Mouse (Mus musculus) stomach, postnatal 0 days (tissue): ENCODE data around the gene Ap1m1. TPM values are rescaled to one million over a fixed set of nuclear protein-coding genes. Genes with fewer than 3 reads are reported as not detected.

Source experiments
- ATAC-seq: fragments of 200-750 bp; cut with Nextera tagmentation; 2 replicates; pipeline ENCODE4 v1.8.0; 2017; ENCODE audit not compliant: low FRiP score, low TSS enrichment
- DNase-seq: peaks from one replicate; pipeline ENCODE4 v3.0.0-alpha.2; 2016; ENCODE audit warnings: low spot score
- H3K27ac ChIP-seq: fragments of 300-500 bp; sonication (generic); replicated peaks from 2 replicates; pipeline ENCODE4 v1.5.1; 2014; ENCODE audit warnings: mild to moderate bottlenecking, control low read depth
- H3K27me3 ChIP-seq: fragments of 300-500 bp; sonication (generic); 2 replicates; pipeline ENCODE4 v1.6.1; 2014; ENCODE audit warnings: low read length; ENCODE audit not compliant: control insufficient read depth, insufficient read depth
- H3K36me3 ChIP-seq: fragments of 300-500 bp; sonication (generic); 2 replicates; pipeline ENCODE4 v1.6.1; 2014; ENCODE audit warnings: low read length, mixed read lengths; ENCODE audit not compliant: control insufficient read depth, insufficient read depth
- H3K4me1 ChIP-seq: fragments of 300-500 bp; sonication (generic); replicated peaks from 2 replicates; pipeline ENCODE4 v1.6.1; 2014; ENCODE audit warnings: antibody characterized with exemption; ENCODE audit not compliant: control insufficient read depth, insufficient read depth
- H3K4me2 ChIP-seq: fragments of 300-500 bp; sonication (generic); replicated peaks from 2 replicates; pipeline ENCODE4 v1.6.1; 2014; ENCODE audit warnings: low read depth, mild to moderate bottlenecking, control low read depth, moderate library complexity
- H3K4me3 ChIP-seq: fragments of 300-500 bp; sonication (generic); 2 replicates; pipeline ENCODE4 v1.5.1; 2014; ENCODE audit warnings: low read depth, low read length, control low read depth
- H3K9ac ChIP-seq: fragments of 300-500 bp; sonication (generic); 2 replicates; pipeline ENCODE4 v1.6.1; 2014; ENCODE audit warnings: mild to moderate bottlenecking, low read length, control low read depth, mixed read lengths
- H3K9me3 ChIP-seq: fragments of 300-500 bp; sonication (generic); 2 replicates; pipeline ENCODE4 v1.6.1; 2016; ENCODE audit warnings: low read length; ENCODE audit not compliant: control insufficient read depth
- CTCF ChIP-seq: IDR thresholded peaks from 2 replicates; pipeline ENCODE4 v1.5.1; 2016; ENCODE audit warnings: antibody characterized with exemption, low read depth, mild to moderate bottlenecking, moderate library complexity
- EP300 ChIP-seq: optimal IDR thresholded peaks from 2 replicates; pipeline ENCODE3; 2016; ENCODE audit warnings: antibody characterized with exemption
- WGBS: fragments of 180-500 bp; shearing (Covaris S2); extraction: QIAGEN DNeasy Blood & Tissue Kit; methylation state at CpG from one replicate; pipeline ENCODE4 v1.1.7; 2014; 5-methylcytosine and 5-hydroxymethylcytosine counted together
- polyA plus RNA-seq: library from polyadenylated mRNA; unstranded; fragments of >200 nt; fragmentation: Nextera tagmentation; extraction: Ambion mirVana; gene quantifications from 2 replicates; pipeline ENCODE4 v1.2.1, GENCODE M21; 2015

The Ap1m1 gene
- polyA plus RNA-seq, 1 experiment from 2014 or later, result 38.2 TPM

DNA sequence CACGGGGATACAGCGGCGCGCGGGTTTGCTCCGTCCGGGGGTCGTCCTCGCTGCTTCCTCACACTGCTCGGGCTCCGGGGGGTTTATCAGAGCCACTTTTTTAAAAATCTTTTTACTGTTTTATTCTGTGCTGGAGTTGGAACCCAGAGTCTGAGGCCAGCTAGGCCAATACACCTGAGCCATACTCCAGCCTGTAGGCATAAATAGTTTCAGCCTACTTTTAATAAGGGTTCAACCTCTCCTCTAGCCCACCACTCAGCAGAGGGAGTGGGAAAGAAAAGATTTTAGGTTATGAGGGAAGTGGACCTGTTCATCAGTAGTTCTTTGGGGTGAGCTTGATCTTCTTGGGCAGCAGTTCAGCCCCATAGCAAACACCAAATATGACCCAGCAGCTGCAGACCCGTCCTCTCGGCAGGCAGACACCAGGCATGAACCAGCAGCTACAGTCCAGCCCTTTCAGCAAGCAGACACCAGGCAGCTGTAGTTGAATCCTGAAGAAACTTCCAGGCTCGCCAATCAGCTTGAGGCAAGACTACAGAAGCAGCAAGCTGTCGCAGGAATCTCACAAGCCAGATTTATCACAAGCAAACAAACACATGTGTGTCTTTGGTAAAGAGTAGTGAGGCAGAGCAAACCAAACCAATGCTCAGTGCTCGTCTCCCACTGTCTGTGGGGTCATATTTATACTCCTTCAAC, 65.5 kb downstream of the Ap1m1 start, which contains the start of gene Gm10282:
TSS of gene Gm10282 (minus strand) at position 51 of the 696 bp plus-strand sequence.
- H3K36me3 ChIP-seq, result no peaks in the 10 kb centered on the region
- 69% methylated on average over 10 of the region's 16 CpGs for WGBS
- H3K9ac ChIP-seq, result no peak within 1 kb of the TSS

DNA sequence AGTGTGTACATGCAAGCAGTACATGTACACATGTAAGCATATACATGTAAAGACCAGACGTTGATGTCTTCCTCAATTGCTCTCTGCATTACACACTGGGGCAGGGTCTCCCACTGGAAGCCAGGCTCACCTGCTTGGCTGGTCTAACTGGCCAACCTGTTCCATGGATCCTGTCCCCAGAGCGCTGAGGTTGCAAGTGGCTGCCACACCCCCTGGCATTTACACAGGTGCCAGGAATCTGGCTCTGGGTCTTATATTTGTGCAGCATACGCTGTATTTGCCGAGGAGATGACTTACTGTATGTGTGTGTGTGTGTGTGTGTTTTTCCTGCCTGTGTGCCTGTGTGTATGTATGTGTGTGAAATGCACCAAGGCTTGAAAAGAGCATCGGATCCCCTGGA, 67.1 kb downstream of the Ap1m1 start:
- no peaks in the 10 kb centered on the region; the same call in 1 of the 2 replicates for H3K4me1 ChIP-seq
- H3K4me3 ChIP-seq, result no peak overlapping the region
- DNase-seq (peak; percentile 60), ATAC-seq (peak; percentile 43; the same call in 1 of the 2 replicates)
- H3K9me3 ChIP-seq, result no peaks in the 10 kb centered on the region
- no peak overlapping the region for H3K27ac ChIP-seq
- no peak overlapping the region for H3K9ac ChIP-seq
- 57% methylated on average over 5 of the region's 5 CpGs for WGBS
- H3K36me3 ChIP-seq, result no peaks in the 10 kb centered on the region
- TF ChIP-seq EP300 (no peak), CTCF (no peak)
- H3K4me2 ChIP-seq, result no peak overlapping the region
- no peaks in the 10 kb centered on the region for H3K27me3 ChIP-seq

More for the DNA sequence above, 65.5 kb downstream of the Ap1m1 start, which contains the start of gene Gm10282:
- DNase-seq, result no peak
- Histone ChIP-seq H3K4me3 (no peak within 1 kb of the TSS), H3K27me3 (no peaks in the 10 kb centered on the region), H3K4me1 (no peaks in the 10 kb centered on the region), H3K4me2 (no peak within 1 kb of the TSS), H3K9me3 (no peaks in the 10 kb centered on the region), H3K27ac (no peak within 1 kb of the TSS)
- TF ChIP-seq CTCF (no peak), EP300 (no peak)
- no peak for ATAC-seq

Other genes starting within 250 kb of the Ap1m1 start
- gene Cyp4f18, start 230.4 kb upstream of the Ap1m1 start, polyA plus RNA-seq, result 1.3 and 1.4 TPM in 2 replicates
- gene Olfr372, start 198.8 kb upstream of the Ap1m1 start, polyA plus RNA-seq, result not detected in 2 replicates
- 0.05 TPM in 1 of 2 replicates, not detected in the other for gene Olfr373, start 156.8 kb upstream of the Ap1m1 start, polyA plus RNA-seq
- gene Olfr374, start 133.0 kb upstream of the Ap1m1 start, polyA plus RNA-seq, result 0.06 TPM in 1 of 2 replicates, not detected in the other
- gene Tpm4, start 105.0 kb upstream of the Ap1m1 start, polyA plus RNA-seq, result 330 and 364 TPM in 2 replicates
- 84.0 and 88.6 TPM in 2 replicates for gene Rab8a, start 78.8 kb upstream of the Ap1m1 start, polyA plus RNA-seq
- 3.9 TPM in 2 replicates for gene Hsh2d, start 50.4 kb upstream of the Ap1m1 start, polyA plus RNA-seq
- 0.45 and 0.79 TPM in 2 replicates for gene Cib3, start 27.2 kb upstream of the Ap1m1 start, polyA plus RNA-seq
- gene Gm11034, start 26.4 kb upstream of the Ap1m1 start, polyA plus RNA-seq, result not detected in 2 replicates
- gene Fam32a, start 20.3 kb upstream of the Ap1m1 start, polyA plus RNA-seq, result 53.8 and 57.4 TPM in 2 replicates
- gene Gm10282, start 65.2 kb downstream of the Ap1m1 start, polyA plus RNA-seq, result 9.6 and 9.9 TPM in 2 replicates
- gene Klf2, start 79.0 kb downstream of the Ap1m1 start, polyA plus RNA-seq, result 9.5 and 11.1 TPM in 2 replicates
- gene Eps15l1, start 181.4 kb downstream of the Ap1m1 start, polyA plus RNA-seq, result 20.7 and 23.5 TPM in 2 replicates
- gene Calr3, start 203.9 kb downstream of the Ap1m1 start, polyA plus RNA-seq, result 5.4 TPM in 2 replicates
- 4.2 and 5.4 TPM in 2 replicates for gene 1700030K09Rik, start 203.9 kb downstream of the Ap1m1 start, polyA plus RNA-seq
- 15.6 and 19.2 TPM in 2 replicates for gene Cherp, start 235.2 kb downstream of the Ap1m1 start, polyA plus RNA-seq